Mouse (Mus musculus) G1E (cell line): ENCODE data around the gene Hoxa5. TPM values are rescaled to one million over a fixed set of nuclear protein-coding genes. Genes with fewer than 3 reads are reported as not detected.

ENCODE experiments used
- ATAC-seq: 2 replicates; pipeline ENCODE4 v1.8.0; 2016; ENCODE audit warnings: mild to moderate bottlenecking; ENCODE audit not compliant: insufficient number of reproducible peaks, poor library complexity, low FRiP score, severe bottlenecking; ENCODE audit errors: extremely low read depth
- DNase-seq: peaks from one replicate; pipeline ENCODE4 v3.0.0; 2012; ENCODE audit warnings: low spot score
- H3K27me3 ChIP-seq: 2 replicates; pipeline ENCODE4 v1.6.1; 2012; ENCODE audit warnings: mild to moderate bottlenecking, low read length, inconsistent platforms; ENCODE audit not compliant: insufficient read depth
- H3K36me3 ChIP-seq: replicated peaks from 2 replicates; pipeline ENCODE3; 2012; ENCODE audit warnings: mild to moderate bottlenecking, inconsistent platforms
- H3K4me1 ChIP-seq: 2 replicates; pipeline ENCODE4 v1.6.1; 2012; ENCODE audit warnings: low read depth, low read length, inconsistent platforms, mixed read lengths; ENCODE audit not compliant: insufficient read depth
- H3K4me3 ChIP-seq: 2 replicates; pipeline ENCODE4 v1.5.1; 2012; ENCODE audit warnings: low read depth, mild to moderate bottlenecking, inconsistent platforms, low read length, moderate library complexity, mixed read lengths
- H3K9me3 ChIP-seq: replicated peaks from 2 replicates; pipeline ENCODE4 v1.6.1; 2012; ENCODE audit warnings: inconsistent platforms
- CTCF ChIP-seq: IDR thresholded peaks from 2 replicates; pipeline ENCODE4 v1.5.1; 2012; ENCODE audit warnings: low read depth, low read length, inconsistent platforms, mixed read lengths
- GATA1 ChIP-seq: IDR thresholded peaks from 2 replicates; pipeline ENCODE4 v1.6.1; 2012; ENCODE audit warnings: borderline replicate concordance, low read length, inconsistent platforms, mixed read lengths
- GATA2 ChIP-seq: IDR thresholded peaks from 2 replicates; pipeline ENCODE4 v1.6.1; 2012; ENCODE audit warnings: low read depth, low read length, inconsistent platforms, borderline replicate concordance
- POLR2AphosphoS5 ChIP-seq: IDR thresholded peaks from 2 replicates; pipeline ENCODE4 v1.6.1; 2012; ENCODE audit warnings: low read depth, low read length, inconsistent platforms; ENCODE audit not compliant: insufficient replicate concordance
- TAL1 ChIP-seq: conservative IDR thresholded peaks from 2 replicates; pipeline ENCODE4 v1.6.1; 2012; ENCODE audit warnings: low read depth, low read length, inconsistent platforms, mixed read lengths
- polyA plus RNA-seq: library from polyadenylated mRNA; stranded (reverse); fragments of >175 nt; gene quantifications from 2 replicates; pipeline ENCODE4 v1.2.3, GENCODE M21; 2012
- total RNA-seq, 2 experiments: library from RNA; stranded (forward) in 1 of 2; stranded (reverse) in 1 of 2; fragments of 200-1000 nt in 1 of 2; fragments of >200 nt in 1 of 2; fragmentation: Nextera tagmentation in 1 of 2; gene quantifications; 2 replicates each; pipeline ENCODE4 v1.2.3; 2014 to 2017

The Hoxa5 gene
- total and polyA plus RNA-seq, 3 experiments: 0.05 TPM; not detected in 2

DNA sequence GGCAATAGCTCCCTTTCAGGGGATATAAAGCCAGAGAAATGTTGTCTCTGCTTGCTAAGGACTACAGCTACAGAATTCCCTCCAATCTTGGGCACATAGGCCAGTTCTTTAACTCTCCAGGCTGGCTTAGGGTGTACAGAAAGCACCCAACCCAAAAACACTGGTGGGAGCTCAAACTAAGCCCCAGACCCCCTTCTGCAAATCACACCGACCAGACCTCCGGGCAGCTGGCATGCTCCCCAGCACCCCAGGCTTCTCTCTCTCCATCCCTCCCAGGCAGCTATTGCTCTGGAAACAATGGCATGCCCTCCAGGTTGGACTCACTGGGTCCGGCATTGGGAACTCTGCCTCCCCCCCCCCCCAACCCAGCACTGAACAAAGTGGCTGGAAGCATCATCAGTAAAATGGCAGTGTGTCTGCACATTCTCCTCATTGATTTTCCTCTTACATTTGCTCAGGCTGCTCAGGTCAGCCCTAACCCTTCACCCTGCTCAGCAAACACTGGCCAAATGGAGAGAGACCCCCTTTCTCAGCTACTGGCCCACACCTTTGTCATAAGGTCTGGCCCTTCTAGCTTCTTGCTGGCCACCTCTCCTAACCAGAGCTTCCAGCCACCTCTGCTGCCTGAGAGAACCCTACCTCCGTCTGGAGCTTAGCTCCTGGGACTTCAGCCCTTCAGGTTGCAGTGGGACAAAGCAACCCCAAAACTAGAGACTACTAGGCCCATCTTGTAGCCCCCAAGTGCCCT is 25.3 kb downstream of the Hoxa5 start:
- H3K27me3 ChIP-seq: peaks cover 40% of the 10 kb centered on the region
- no peak for ATAC-seq

DNA sequence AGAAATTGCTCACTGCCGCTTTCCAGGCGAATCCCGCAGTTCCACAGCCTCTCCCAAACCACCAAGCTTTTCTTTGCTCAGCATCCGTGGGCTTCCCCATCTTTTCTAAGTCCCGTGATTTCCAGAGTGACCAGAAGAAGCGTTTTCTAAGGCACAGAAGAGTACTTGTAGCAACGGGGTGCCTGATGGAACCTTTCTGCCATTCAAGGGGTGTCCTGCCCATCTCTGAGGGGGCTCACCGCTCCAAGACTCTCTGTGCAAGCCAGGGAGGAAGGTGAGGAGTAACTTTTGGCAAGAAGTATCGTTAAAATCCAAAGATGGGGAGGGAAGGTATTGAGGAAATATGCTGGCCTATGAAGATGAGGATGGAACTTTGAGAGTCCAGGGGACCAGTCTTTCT is 26.6 kb downstream of the Hoxa5 start:
- Histone ChIP-seq H3K4me1 (no peaks in the 10 kb centered on the region), H3K4me3 (no peak overlapping the region), H3K36me3 (no peaks in the 10 kb centered on the region), H3K9me3 (no peaks in the 10 kb centered on the region), H3K27me3 (peaks cover 40% of the 10 kb centered on the region)
- TF ChIP-seq POLR2AphosphoS5 (no peak), TAL1 (no peak), GATA1 (no peak), GATA2 (no peak)
- DNase-seq: no peak
- ATAC-seq: no peak

More for the DNA sequence above, 25.3 kb downstream of the Hoxa5 start:
- TF ChIP-seq POLR2AphosphoS5: no peak
- no peak for TF ChIP-seq GATA2
- no peak for TF ChIP-seq GATA1
- TF ChIP-seq CTCF: no peak
- no peak for TF ChIP-seq TAL1
- H3K4me1 ChIP-seq: no peaks in the 10 kb centered on the region
- no peaks in the 10 kb centered on the region for H3K36me3 ChIP-seq
- no peak for DNase-seq
- H3K4me3 ChIP-seq: no peak overlapping the region
- H3K9me3 ChIP-seq: no peaks in the 10 kb centered on the region

DNA sequence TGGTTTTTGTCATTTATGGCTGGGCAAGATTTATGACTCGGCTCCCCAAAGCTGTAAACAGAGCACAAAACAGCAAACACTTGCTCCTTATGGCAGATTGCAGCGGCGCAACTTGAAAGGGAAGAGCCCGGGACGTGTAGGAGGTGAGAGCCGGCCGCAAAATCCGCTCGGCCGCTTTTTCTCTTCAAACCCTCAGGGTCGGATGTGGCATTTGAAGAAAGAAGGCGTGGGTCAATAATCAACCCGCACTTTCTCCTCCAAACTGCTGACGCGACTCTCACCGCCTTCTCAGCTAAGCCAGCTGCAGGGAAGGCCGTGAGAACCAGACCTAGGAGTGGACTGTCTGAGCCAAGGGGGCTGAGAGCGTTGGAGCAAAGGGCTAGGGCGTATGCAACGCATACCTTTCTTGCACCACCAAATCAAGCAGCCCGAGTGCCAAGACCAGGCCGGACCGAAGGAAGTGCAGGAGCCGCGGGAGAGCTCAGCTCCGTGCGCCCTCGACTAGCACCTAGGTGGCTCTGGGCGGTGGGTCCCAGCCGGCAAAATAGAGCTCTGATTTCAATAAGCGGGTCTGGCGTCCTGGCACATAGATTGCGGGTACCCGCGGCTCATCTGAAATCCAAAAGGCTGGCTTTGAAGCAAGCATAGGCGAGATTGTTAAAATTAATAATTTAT is 27.2 kb downstream of the Hoxa5 start, which contains the start of gene 5730596B20Rik:
TSS of gene 5730596B20Rik (plus strand) at position 438 of the 675 bp plus-strand sequence.
- no peak for ATAC-seq

DNA sequence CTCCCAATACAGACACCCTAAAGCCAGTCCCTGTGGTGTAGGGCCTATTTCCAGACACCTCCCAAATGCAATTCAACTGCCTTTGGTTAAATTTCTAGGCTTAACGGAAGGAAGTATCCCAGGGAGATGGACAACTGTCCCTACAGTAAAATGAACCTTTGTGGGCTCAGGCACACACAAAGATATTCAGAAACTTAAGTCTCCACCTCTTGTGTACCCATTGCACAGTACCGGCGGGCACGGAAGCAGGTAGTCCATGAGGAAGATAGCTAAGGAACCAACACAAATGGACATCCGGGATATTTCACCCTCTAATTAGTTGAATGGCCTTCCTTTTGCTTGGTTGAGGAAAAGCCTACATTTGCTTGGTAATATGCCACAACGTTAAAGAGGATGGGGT is 28.0 kb downstream of the Hoxa5 start:
- ATAC-seq: no peak
- Histone ChIP-seq H3K27me3 (peaks cover 48% of the 10 kb centered on the region), H3K36me3 (no peaks in the 10 kb centered on the region), H3K9me3 (no peaks in the 10 kb centered on the region), H3K4me1 (no peaks in the 10 kb centered on the region), H3K4me3 (no peak overlapping the region)
- no peak for TF ChIP-seq GATA2
- TF ChIP-seq POLR2AphosphoS5: no peak
- no peak for TF ChIP-seq GATA1
- no peak for TF ChIP-seq CTCF
- TF ChIP-seq TAL1: no peak
- no peak for DNase-seq

More for the DNA sequence above, 27.2 kb downstream of the Hoxa5 start, which contains the start of gene 5730596B20Rik:
- H3K36me3 ChIP-seq: no peaks in the 10 kb centered on the region
- DNase-seq: no peak
- peaks cover 45% of the 10 kb centered on the region for H3K27me3 ChIP-seq
- H3K4me1 ChIP-seq: no peaks in the 10 kb centered on the region
- H3K4me3 ChIP-seq: no peak within 1 kb of the TSS
- no peak for TF ChIP-seq CTCF
- no peak for TF ChIP-seq GATA1
- no peak for TF ChIP-seq TAL1
- TF ChIP-seq GATA2: no peak
- TF ChIP-seq POLR2AphosphoS5: no peak
- no peaks in the 10 kb centered on the region for H3K9me3 ChIP-seq

DNA sequence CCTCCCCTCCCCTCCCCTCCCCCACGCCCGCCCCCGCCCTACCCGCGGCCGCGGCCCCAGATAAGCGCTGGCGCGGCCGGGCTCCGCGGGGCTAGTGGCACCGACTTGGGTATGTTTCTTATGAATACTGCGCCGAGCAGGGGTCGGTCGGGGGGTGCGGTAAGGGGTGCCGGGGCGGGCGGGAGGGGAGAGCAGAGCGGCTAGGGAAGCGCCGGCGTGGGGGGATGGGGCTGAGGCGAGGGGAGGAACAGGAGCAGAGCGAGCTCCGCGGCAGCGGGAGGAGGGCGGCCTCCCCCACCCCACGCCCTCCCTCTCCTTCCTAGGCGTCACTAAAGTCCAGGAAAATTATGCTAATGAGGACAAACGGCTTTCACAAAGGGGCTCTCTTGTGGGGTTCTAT is 28.5 kb downstream of the Hoxa5 start:
- DNase-seq (no peak), ATAC-seq (no peak)
- TF ChIP-seq TAL1: no peak
- TF ChIP-seq GATA2: no peak
- TF ChIP-seq CTCF: no peak
- TF ChIP-seq GATA1: no peak
- no peak for TF ChIP-seq POLR2AphosphoS5
- Histone ChIP-seq H3K4me1 (no peaks in the 10 kb centered on the region), H3K27me3 (peaks cover 53% of the 10 kb centered on the region), H3K9me3 (no peaks in the 10 kb centered on the region), H3K4me3 (no peak overlapping the region), H3K36me3 (no peaks in the 10 kb centered on the region)
